Mouse (Mus musculus) heart, postnatal 0 days (tissue): ENCODE data around the gene Ubxn10. TPM values are rescaled to one million over a fixed set of nuclear protein-coding genes. Genes with fewer than 3 reads are reported as not detected.

Experiments used
- ATAC-seq: fragments of 200-750 bp; cut with Nextera tagmentation; 2 replicates; pipeline ENCODE4 v1.8.0; 2017; ENCODE audit warnings: low read depth, moderate number of reproducible peaks, moderate library complexity; ENCODE audit not compliant: insufficient read depth
- DNase-seq: peaks from one replicate; pipeline ENCODE4 v3.0.0-alpha.2; 2016; ENCODE audit warnings: low spot score
- H3K27ac ChIP-seq: fragments of 300-500 bp; sonication (generic); 2 replicates; pipeline ENCODE4 v1.5.1; 2014; ENCODE audit warnings: low read depth, mild to moderate bottlenecking
- H3K27me3 ChIP-seq: fragments of 300-500 bp; sonication (generic); 2 replicates; pipeline ENCODE4 v1.6.1; 2014; ENCODE audit warnings: low read length, mixed read lengths; ENCODE audit not compliant: control insufficient read depth, insufficient read depth
- H3K36me3 ChIP-seq: fragments of 300-500 bp; sonication (generic); replicated peaks from 2 replicates; pipeline ENCODE4 v1.6.1; 2014; ENCODE audit warnings: low read length, mixed read lengths; ENCODE audit not compliant: control insufficient read depth, insufficient read depth
- H3K4me1 ChIP-seq: fragments of 300-500 bp; sonication (generic); 2 replicates; pipeline ENCODE4 v1.6.1; 2014; ENCODE audit warnings: antibody characterized with exemption; ENCODE audit not compliant: control insufficient read depth, insufficient read depth
- H3K4me2 ChIP-seq: fragments of 300-500 bp; sonication (generic); 2 replicates; pipeline ENCODE4 v1.6.1; 2014; ENCODE audit warnings: low read depth, mild to moderate bottlenecking, low read length, moderate library complexity
- H3K4me3 ChIP-seq: fragments of 300-500 bp; sonication (generic); 2 replicates; pipeline ENCODE4 v1.5.1; 2014; ENCODE audit warnings: low read depth, low read length
- H3K9ac ChIP-seq: fragments of 300-500 bp; sonication (generic); replicated peaks from 2 replicates; pipeline ENCODE4 v1.6.1; 2014; ENCODE audit warnings: low read depth, low read length, mixed read lengths
- H3K9me3 ChIP-seq: fragments of 300-500 bp; sonication (generic); replicated peaks from 2 replicates; pipeline ENCODE4 v1.6.1; 2016; ENCODE audit warnings: low read length; ENCODE audit not compliant: control insufficient read depth
- CTCF ChIP-seq: IDR thresholded peaks from 2 replicates; pipeline ENCODE4 v1.5.1; 2016; ENCODE audit warnings: antibody characterized with exemption, control low read depth, low read depth
- EP300 ChIP-seq: IDR thresholded peaks from 2 replicates; pipeline ENCODE4 v1.6.1; 2016; ENCODE audit warnings: antibody characterized with exemption, low read depth
- WGBS: fragments of 180-500 bp; shearing (Covaris S2); extraction: QIAGEN DNeasy Blood & Tissue Kit; methylation state at CpG from one replicate; pipeline ENCODE4 v1.1.7; 2014; 5-methylcytosine and 5-hydroxymethylcytosine counted together
- polyA plus RNA-seq: library from polyadenylated mRNA; unstranded; fragments of >200 nt; fragmentation: Nextera tagmentation; extraction: Ambion mirVana; gene quantifications from 2 replicates; pipeline ENCODE4 v1.2.1, GENCODE M21; 2015
- total RNA-seq: library from RNA; depleted of rRNA; stranded (reverse); fragments of >200 nt; gene quantifications from 2 replicates; pipeline ENCODE4 v1.2.3, GENCODE M21; 2014; ENCODE audit warnings: low replicate concordance

The Ubxn10 gene
- total and polyA plus RNA-seq, 2 experiments from 2014 or later = 0.98 to 1.9 TPM

- Histone ChIP-seq H3K9me3 (no peaks in the 10 kb centered on the region), H3K9ac (no peak overlapping the region), H3K36me3 (no peaks in the 10 kb centered on the region), H3K4me1 (no peaks in the 10 kb centered on the region), H3K27me3 (peaks cover 22% of the 10 kb centered on the region), H3K4me3 (no peak overlapping the region), H3K4me2 (no peak overlapping the region), H3K27ac (no peak overlapping the region)
- ATAC-seq = peak; percentile 40; the same call in 1 of the 2 replicates
- TF ChIP-seq CTCF (peak; percentile 80), EP300 (no peak)
- peak; percentile 16 for DNase-seq
- WGBS = 45% methylated on average over 8 of the region's 8 CpGs
These were observed 11.6 kb upstream of the Ubxn10 start for GRCm38 (mm10) chr4:138748369-138749072.

DNA sequence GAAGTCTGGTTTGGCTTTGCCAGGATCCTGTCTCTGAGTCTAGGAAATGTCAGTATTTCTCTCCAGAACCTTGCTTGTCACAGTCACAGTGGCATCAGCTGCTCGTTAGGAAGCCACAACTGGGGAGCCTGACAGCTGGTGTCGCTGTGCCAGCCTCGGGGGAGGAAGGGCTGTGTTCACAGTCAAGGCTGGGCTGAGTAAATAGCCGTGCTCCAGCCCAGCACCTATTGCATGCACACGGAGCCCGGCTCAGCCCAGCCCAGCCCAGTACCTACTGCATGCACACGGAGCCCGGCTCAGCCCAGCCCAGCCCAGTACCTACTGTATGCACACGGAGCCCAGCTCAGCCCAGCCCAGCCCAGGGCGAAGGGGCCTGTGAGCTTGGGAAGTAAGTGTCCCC is 10.9 kb upstream of the Ubxn10 start:
- H3K4me1 ChIP-seq = no peaks in the 10 kb centered on the region
- no peak for ATAC-seq
- no peak overlapping the region for H3K4me2 ChIP-seq
- 67% methylated on average over 10 of the region's 10 CpGs for WGBS
- TF ChIP-seq EP300 (no peak), CTCF (no peak)
- H3K4me3 ChIP-seq = no peak overlapping the region
- peaks cover 28% of the 10 kb centered on the region for H3K27me3 ChIP-seq
- H3K27ac ChIP-seq = no peak overlapping the region
- no peaks in the 10 kb centered on the region for H3K9me3 ChIP-seq
- no peaks in the 10 kb centered on the region for H3K36me3 ChIP-seq
- no peak for DNase-seq
- no peak overlapping the region for H3K9ac ChIP-seq

DNA sequence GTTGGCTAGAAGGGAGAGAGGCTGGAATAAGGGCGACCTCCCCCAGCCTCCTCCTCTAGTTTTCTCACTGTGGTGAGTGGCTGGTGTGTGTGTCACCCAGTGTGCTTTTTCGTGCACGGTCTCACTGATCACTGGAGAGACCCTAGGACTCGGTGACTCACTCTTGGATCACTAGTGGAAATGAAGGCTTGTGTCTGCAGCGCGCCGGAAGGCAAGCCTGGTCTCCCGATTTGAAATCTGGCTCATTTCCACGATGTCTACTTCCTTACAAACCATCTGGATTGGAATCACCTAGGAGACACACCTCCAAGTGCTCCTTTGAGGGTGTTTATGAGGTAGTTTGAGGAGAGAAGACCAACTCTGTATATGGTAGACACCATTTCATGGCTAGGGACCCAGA is 9.9 kb upstream of the Ubxn10 start:
- no peak overlapping the region for H3K27ac ChIP-seq
- H3K9ac ChIP-seq = no peak overlapping the region
- 76% methylated on average over 9 of the region's 9 CpGs for WGBS
- no peak overlapping the region for H3K4me2 ChIP-seq
- no peaks in the 10 kb centered on the region for H3K36me3 ChIP-seq
- no peaks in the 10 kb centered on the region for H3K4me1 ChIP-seq
- ATAC-seq (no peak), DNase-seq (no peak)
- TF ChIP-seq EP300 = no peak
- TF ChIP-seq CTCF = no peak
- H3K9me3 ChIP-seq = no peaks in the 10 kb centered on the region
- H3K4me3 ChIP-seq = no peak overlapping the region
- H3K27me3 ChIP-seq = peaks cover 28% of the 10 kb centered on the region

DNA sequence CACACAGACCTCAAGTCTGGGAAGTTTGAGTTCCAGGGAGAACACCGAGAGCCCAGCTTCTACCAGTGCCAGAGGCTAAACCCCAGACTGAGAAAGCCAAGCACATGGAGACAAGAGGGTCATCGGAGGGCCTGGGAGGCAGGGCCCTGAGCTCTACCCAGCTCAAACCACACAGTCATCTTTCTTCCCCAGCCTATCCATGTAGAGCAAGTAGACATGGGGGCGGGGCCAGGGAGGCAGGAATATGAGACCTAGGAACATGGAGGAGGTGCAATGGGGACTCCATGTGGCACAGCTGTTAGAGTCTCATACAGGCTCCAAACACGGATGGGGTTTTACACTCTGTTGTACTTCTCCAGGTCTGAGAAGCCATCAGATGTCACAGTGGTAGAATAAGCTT is 8.9 kb upstream of the Ubxn10 start:
- no peak overlapping the region for H3K27ac ChIP-seq
- 65% methylated on average over 4 of the region's 4 CpGs for WGBS
- ATAC-seq = no peak
- no peaks in the 10 kb centered on the region for H3K36me3 ChIP-seq
- H3K27me3 ChIP-seq = peaks cover 33% of the 10 kb centered on the region
- TF ChIP-seq EP300 = no peak
- no peak for TF ChIP-seq CTCF
- no peak overlapping the region for H3K9ac ChIP-seq
- H3K4me1 ChIP-seq = no peaks in the 10 kb centered on the region
- H3K4me3 ChIP-seq = no peak overlapping the region
- H3K9me3 ChIP-seq = no peaks in the 10 kb centered on the region
- DNase-seq = no peak
- H3K4me2 ChIP-seq = no peak overlapping the region

DNA sequence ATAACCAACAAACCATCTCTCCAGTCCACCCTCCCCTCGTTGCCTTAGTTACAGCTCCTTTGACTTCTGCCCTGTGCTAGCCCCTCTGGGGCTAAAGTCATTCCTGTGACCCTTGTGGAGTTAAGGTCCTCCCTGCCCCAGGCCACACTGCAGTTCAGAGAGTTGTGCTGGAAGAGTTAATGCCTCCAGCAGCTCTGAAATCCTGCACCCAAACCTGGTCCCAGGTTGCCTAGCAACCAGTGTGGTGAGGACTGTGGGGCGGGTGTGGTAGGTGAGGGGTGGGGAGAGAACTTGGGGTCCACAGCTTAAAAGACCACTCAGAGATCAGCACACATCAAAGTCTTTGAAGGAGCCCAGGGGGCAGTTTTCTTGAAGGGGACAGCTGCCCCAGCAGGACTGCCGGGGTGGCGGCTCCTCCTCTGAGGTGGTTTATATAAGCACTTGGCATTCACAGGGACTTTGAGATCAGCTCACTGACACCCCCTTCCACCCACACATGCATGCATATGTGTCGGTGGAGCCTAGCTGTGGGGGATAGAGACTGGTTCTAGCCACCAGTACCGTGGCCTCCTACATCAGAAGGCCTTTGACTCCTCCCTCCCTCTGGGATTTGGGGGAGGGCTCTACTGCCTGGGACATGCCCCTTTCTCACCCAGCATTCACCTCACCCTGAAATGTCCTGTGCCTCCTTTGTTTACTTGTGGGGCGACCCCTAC is 2.3 kb upstream of the Ubxn10 start:
- WGBS = 40% methylated on average over 7 of the region's 7 CpGs

More for the DNA sequence above, 2.3 kb upstream of the Ubxn10 start:
- no peak for DNase-seq
- H3K4me3 ChIP-seq = no peak overlapping the region
- H3K4me2 ChIP-seq = no peak overlapping the region
- ATAC-seq = no peak
- TF ChIP-seq CTCF (no peak), EP300 (no peak)
- H3K9ac ChIP-seq = no peak overlapping the region
- H3K9me3 ChIP-seq = no peaks in the 10 kb centered on the region
- H3K27me3 ChIP-seq = peaks cover 11% of the 10 kb centered on the region; the same call in 1 of the 2 replicates
- H3K4me1 ChIP-seq = no peaks in the 10 kb centered on the region
- no peak overlapping the region for H3K27ac ChIP-seq
- no peaks in the 10 kb centered on the region for H3K36me3 ChIP-seq
